Mouse (Mus musculus): ENCODE measurements around the gene Mtch2.

DNA sequence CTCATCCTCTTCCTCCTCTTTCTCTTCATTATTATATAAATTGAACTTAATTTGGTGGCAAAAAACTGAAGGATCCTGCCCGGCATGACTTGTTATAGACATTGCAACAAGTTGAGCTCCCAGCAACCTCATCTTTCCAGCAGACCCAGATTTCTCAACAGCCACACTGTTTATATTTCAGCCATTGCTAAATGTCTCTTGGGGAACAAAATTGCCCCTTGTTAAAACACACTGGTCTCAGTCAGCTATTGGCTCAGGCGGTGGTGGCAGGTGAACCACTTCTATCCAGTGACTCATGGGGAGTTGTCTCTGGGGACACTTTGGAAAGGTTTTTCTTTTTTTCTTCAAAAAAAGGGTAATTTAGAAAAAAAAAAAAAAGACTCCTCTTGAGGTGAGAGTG, 8.3 kb upstream of the Mtch2 start:
- TF ChIP-seq POLR2A (IDR thresholded peaks at IDR 0.05; ENCODE audit: borderline replicate concordance, extremely low read depth, low read depth, low read length) = no peak
- TF ChIP-seq CTCF (IDR thresholded peaks at IDR 0.05; ENCODE audit: insufficient read depth, low read length) = no peak
